Mouse (Mus musculus): Measurements from ENCODE around the gene Slc22a8.
A peak's percentile ranks its signal among the peaks of the same experiment; 100 is the strongest.

The Slc22a8 gene

GRCm38 (mm10) chr19:8590954-8591353, at the start of gene Slc22a8:
TSS of gene Slc22a8 (plus strand) at chr19:8591254.
- no peak for DNase-seq (ENCODE audit: low spot score in 2 of 2)

GRCm38 (mm10) chr19:8558897-8559296, 32.2 kb upstream of the Slc22a8 start:
- no peak for DNase-seq (ENCODE audit: low spot score in 2 of 2)

- no peak for DNase-seq (ENCODE audit: low spot score in 2 of 2)
These were observed 27.0 kb upstream of the Slc22a8 start for GRCm38 (mm10) chr19:8564021-8564420.

GRCm38 (mm10) chr19:8564469-8564868, 26.6 kb upstream of the Slc22a8 start:
- no peak for DNase-seq (ENCODE audit: low spot score in 2 of 2)

GRCm38 (mm10) chr19:8565262-8565661, 25.8 kb upstream of the Slc22a8 start:
- no peak for DNase-seq (ENCODE audit: low spot score in 2 of 2)

- no peak for DNase-seq (ENCODE audit: low spot score in 2 of 2)
These were observed 25.1 kb upstream of the Slc22a8 start for GRCm38 (mm10) chr19:8565985-8566384.

- DNase-seq (ENCODE audit: low spot score in 2 of 2) = no peak
These were observed 23.8 kb upstream of the Slc22a8 start for GRCm38 (mm10) chr19:8567104-8567880.

GRCm38 (mm10) chr19:8569453-8569863, 21.6 kb upstream of the Slc22a8 start:
- no peak for DNase-seq (ENCODE audit: low spot score in 2 of 2)

- DNase-seq (ENCODE audit: low spot score in 2 of 2) = no peak
These were observed 20.6 kb upstream of the Slc22a8 start for GRCm38 (mm10) chr19:8570341-8571040.

GRCm38 (mm10) chr19:8571746-8572145, 19.3 kb upstream of the Slc22a8 start:
- no peak for DNase-seq (ENCODE audit: low spot score in 2 of 2)

- no peak for DNase-seq (ENCODE audit: low spot score in 2 of 2)
These were observed 18.6 kb upstream of the Slc22a8 start for GRCm38 (mm10) chr19:8572485-8572884.

- no peak for DNase-seq (ENCODE audit: low spot score in 2 of 2)
These were observed 13.6 kb upstream of the Slc22a8 start for GRCm38 (mm10) chr19:8577432-8577831.

GRCm38 (mm10) chr19:8578293-8578969, 12.6 kb upstream of the Slc22a8 start:
- peak in 1 of 2 experiments; percentile 36 for DNase-seq (ENCODE audit: low spot score in 2 of 2)

- no peak for DNase-seq (ENCODE audit: low spot score in 2 of 2)
These were observed 12.1 kb upstream of the Slc22a8 start for GRCm38 (mm10) chr19:8578970-8579342.

GRCm38 (mm10) chr19:8585298-8585697, 5.8 kb upstream of the Slc22a8 start:
- no peak for DNase-seq (ENCODE audit: low spot score in 2 of 2)

- DNase-seq (ENCODE audit: low spot score in 2 of 2) = no peak
These were observed 5.2 kb upstream of the Slc22a8 start for GRCm38 (mm10) chr19:8585899-8586298.

- no peak for DNase-seq (ENCODE audit: low spot score in 2 of 2)
These were observed 4.7 kb upstream of the Slc22a8 start for GRCm38 (mm10) chr19:8586350-8586749.

- no peak for DNase-seq (ENCODE audit: low spot score in 2 of 2)
These were observed 3.7 kb upstream of the Slc22a8 start for GRCm38 (mm10) chr19:8587315-8587714.

GRCm38 (mm10) chr19:8592155-8592554, 1.1 kb downstream of the Slc22a8 start:
- DNase-seq (ENCODE audit: low spot score in 2 of 2) = peak in 1 of 2 experiments; percentile 26

- no peak for DNase-seq (ENCODE audit: low spot score in 2 of 2)
These were observed 1.9 kb downstream of the Slc22a8 start for GRCm38 (mm10) chr19:8592873-8593408.

- DNase-seq (ENCODE audit: low spot score in 2 of 2) = no peak
These were observed 2.8 kb downstream of the Slc22a8 start for GRCm38 (mm10) chr19:8593833-8594232.

GRCm38 (mm10) chr19:8594518-8594917, 3.5 kb downstream of the Slc22a8 start:
- no peak for DNase-seq (ENCODE audit: low spot score in 2 of 2)

Data from natural killer cell, adult 2 months (primary cell).